Mouse (Mus musculus) lung, postnatal 36 days (tissue): ENCODE measurements around the gene Lrrc8e.

Experiments
- DNase-seq: peaks from one replicate; pipeline ENCODE4 v3.0.0; 2022; ENCODE audit warnings: mixed read lengths

Gene Lrrc8e

GRCm38 (mm10) chr8:4226739-4227347 lies at the start of gene Lrrc8e:
Gene Lrrc8e (plus strand): TSS chr8:4226827.
- DNase-seq, result peak; percentile 54

- no peak for DNase-seq
These were observed 43.2 kb upstream of the Lrrc8e start for GRCm38 (mm10) chr8:4183409-4183808.

- DNase-seq, result no peak
These were observed 40.5 kb upstream of the Lrrc8e start for GRCm38 (mm10) chr8:4186151-4186550.

- DNase-seq, result no peak
These were observed 38.0 kb upstream of the Lrrc8e start for GRCm38 (mm10) chr8:4188605-4189004.

GRCm38 (mm10) chr8:4189031-4189722 lies 37.5 kb upstream of the Lrrc8e start:
- DNase-seq, result no peak

GRCm38 (mm10) chr8:4192305-4192704 lies 34.3 kb upstream of the Lrrc8e start:
- no peak for DNase-seq

- peak; percentile 94 for DNase-seq
These were observed 33.6 kb upstream of the Lrrc8e start for GRCm38 (mm10) chr8:4192807-4193587.

- no peak for DNase-seq
These were observed 33.1 kb upstream of the Lrrc8e start for GRCm38 (mm10) chr8:4193588-4193894.

- DNase-seq, result no peak
These were observed 25.3 kb upstream of the Lrrc8e start for GRCm38 (mm10) chr8:4201321-4201720.

- no peak for DNase-seq
These were observed 21.1 kb upstream of the Lrrc8e start for GRCm38 (mm10) chr8:4205246-4206123.

- DNase-seq, result peak; percentile 16
These were observed 20.2 kb upstream of the Lrrc8e start for GRCm38 (mm10) chr8:4206182-4207015.

GRCm38 (mm10) chr8:4207016-4207350 lies 19.6 kb upstream of the Lrrc8e start:
- DNase-seq, result no peak

- DNase-seq, result no peak
These were observed 15.5 kb upstream of the Lrrc8e start for GRCm38 (mm10) chr8:4211097-4211496.

- DNase-seq, result peak; percentile 35
These were observed 13.8 kb upstream of the Lrrc8e start for GRCm38 (mm10) chr8:4212809-4213209.

- DNase-seq, result peak; percentile 81
These were observed 13.2 kb upstream of the Lrrc8e start for GRCm38 (mm10) chr8:4213210-4214005.

- DNase-seq, result peak; percentile 90
These were observed 12.3 kb upstream of the Lrrc8e start for GRCm38 (mm10) chr8:4214006-4214980.

GRCm38 (mm10) chr8:4216296-4216695 lies 10.3 kb upstream of the Lrrc8e start:
- DNase-seq, result no peak

GRCm38 (mm10) chr8:4216791-4217621 lies 9.6 kb upstream of the Lrrc8e start, which contains the start of gene Prr36:
Gene Prr36 (minus strand): TSS chr8:4217459.
- peak; percentile 34 for DNase-seq

GRCm38 (mm10) chr8:4219617-4220016 lies 7.0 kb upstream of the Lrrc8e start:
- DNase-seq, result no peak
